ENCODE assay signal across 13 mouse cellular contexts in the genomic region with DNA sequence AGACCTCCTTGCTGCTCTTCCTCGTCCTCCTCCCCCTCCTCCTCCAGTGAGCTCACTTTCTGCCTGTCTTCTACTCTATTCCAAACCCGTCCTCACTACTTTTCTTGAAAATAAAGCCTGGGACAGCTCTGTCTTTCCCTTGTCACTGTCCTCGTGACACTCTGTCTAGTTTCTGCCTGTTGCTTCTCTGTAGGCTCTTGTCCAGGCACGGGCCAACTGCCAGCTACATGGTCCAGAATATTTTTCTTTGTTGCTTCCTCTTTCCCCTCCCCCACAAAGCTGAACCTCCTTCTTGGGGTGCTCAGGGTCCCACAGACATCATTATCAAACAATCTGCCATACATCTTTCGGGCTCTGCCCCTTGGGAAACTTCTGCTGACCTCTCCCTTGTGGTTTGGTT.
A peak's percentile ranks its signal among the peaks of the same experiment; 100 is the strongest.
DNase-seq lines count a peak whose midpoint lies in the region; ATAC-seq and TF ChIP-seq lines count a peak whose summit lies in the region.
"Had no signal": no experiment of that assay in that cellular context is flagged by ENCODE, and none has a peak within 500 bp of the region (broad histone marks: within the 10 kb centered on the region; RNA-seq: fewer than 3 reads in every experiment).

No protein-coding gene starts in this region.

- H3ac ChIP-seq in myocyte (ENCODE audit: control insufficient read depth, insufficient read length), result no peak overlapping the region

- H3K4me3 ChIP-seq in kidney, embryonic 15.5 days (replicated peaks), result no peak overlapping the region
- H3K4me3 ChIP-seq in myocyte, result no peak overlapping the region
- H3K4me3 ChIP-seq: heart, embryonic 15.5 days; left cerebral cortex, adult 2 months had no signal

- H3K36me3 ChIP-seq in kidney, embryonic 15.5 days, result no peaks in the 10 kb centered on the region
- no peaks in the 10 kb centered on the region for H3K36me3 ChIP-seq in myocyte (ENCODE audit: control insufficient read depth, insufficient read depth)
- H3K36me3 ChIP-seq: heart, embryonic 15.5 days had no signal

- peak; percentile 46 for DNase-seq in adrenal gland, postnatal 10 days
- no peak for DNase-seq in adrenal gland, postnatal 4 days (ENCODE audit: low spot score in 2 of 2)
- peak; percentile 47 to 59 for DNase-seq in kidney, postnatal 25 days
- peak; percentile 58 for DNase-seq in urinary bladder, postnatal 14 days (ENCODE audit: low spot score)
- DNase-seq in urinary bladder, postnatal 25 days (ENCODE audit: low spot score), result no peak
- DNase-seq: thymus, adult 2 months had no signal

- no peak overlapping the region for H3K4me2 ChIP-seq in kidney, embryonic 15.5 days
- peak overlapping the region; percentile 76 for H3K4me2 ChIP-seq in myocyte (ENCODE audit: low read depth)
- H3K4me2 ChIP-seq: heart, embryonic 15.5 days; liver, embryonic 11.5 days had no signal

- no peak for TF ChIP-seq POLR2A in myocyte (IDR thresholded peaks at IDR 0.05; ENCODE audit: insufficient read length, low read depth)

- WGBS in kidney, embryonic 15.5 days, result 68% methylated on average over 5 of the region's 5 CpGs

- no peak overlapping the region for H3K9ac ChIP-seq in kidney, embryonic 15.5 days
- H3K9ac ChIP-seq: heart, embryonic 15.5 days had no signal

- no peak overlapping the region for H3K27ac ChIP-seq in kidney, embryonic 15.5 days
- H3K27ac ChIP-seq: heart, embryonic 15.5 days; left cerebral cortex, adult 2 months had no signal

- H3K9me3 ChIP-seq in kidney, embryonic 15.5 days (replicated peaks), result no peaks in the 10 kb centered on the region
- H3K9me3 ChIP-seq: heart, embryonic 15.5 days had no signal

- no peaks in the 10 kb centered on the region for H3K27me3 ChIP-seq in kidney, embryonic 15.5 days
- H3K27me3 ChIP-seq in myocyte (ENCODE audit: control insufficient read depth, insufficient read depth, insufficient read length), result no peaks in the 10 kb centered on the region
- H3K27me3 ChIP-seq: heart, embryonic 15.5 days had no signal

- no peak for ATAC-seq in kidney, embryonic 15.5 days (replicated peaks; ENCODE audit: low FRiP score)
- ATAC-seq in inflammation-experienced regulatory T-cells, adult 6 months, result no peak
- ATAC-seq: intestine, postnatal 0 days had no signal

- H3K79me2 ChIP-seq in myocyte (ENCODE audit: control insufficient read depth, insufficient read depth), result no peaks in the 10 kb centered on the region

- H3K4me1 ChIP-seq in kidney, embryonic 15.5 days, result no peaks in the 10 kb centered on the region

TF ChIP-seq in myocyte, 11 proteins besides CTCF, POLR2A, EP300 and RAD21:
- TF ChIP-seq POLR2AphosphoS2 (IDR thresholded peaks at IDR 0.05; ENCODE audit: insufficient read length, low read depth), result no peak
- TF ChIP-seq MYOG (IDR thresholded peaks at IDR 0.05; ENCODE audit: control insufficient read depth in 1 of 3, insufficient read depth in 1 of 3, insufficient read length in 2 of 3, low read depth in 2 of 3), result no peak
- no peak for TF ChIP-seq TCF3 (IDR thresholded peaks at IDR 0.05; ENCODE audit: insufficient read length, low read depth)
- TF ChIP-seq TCF12 (IDR thresholded peaks at IDR 0.05; ENCODE audit: insufficient read depth, poor library complexity, severe bottlenecking), result no peak
- TF ChIP-seq MAX (IDR thresholded peaks at IDR 0.05; ENCODE audit: low read depth), result no peak
- TF ChIP-seq MYOD1 (IDR thresholded peaks at IDR 0.05; ENCODE audit: control insufficient read depth in 1 of 3, insufficient read length in 2 of 3, low read depth in 2 of 3), result no peak

Comparison
In these comparisons a context has a peak if more than half of its experiments do, and no peak if none do; other contexts are left out.
1. DNase-seq: peak in adrenal gland, postnatal 10 days (single experiment), kidney, postnatal 25 days (2 of 2) and urinary bladder, postnatal 14 days (single experiment); none in adrenal gland, postnatal 4 days (0 of 2) and urinary bladder, postnatal 25 days (single experiment).